Mouse (Mus musculus): Measurements from ENCODE around the gene Rere.

The Rere gene

DNA sequence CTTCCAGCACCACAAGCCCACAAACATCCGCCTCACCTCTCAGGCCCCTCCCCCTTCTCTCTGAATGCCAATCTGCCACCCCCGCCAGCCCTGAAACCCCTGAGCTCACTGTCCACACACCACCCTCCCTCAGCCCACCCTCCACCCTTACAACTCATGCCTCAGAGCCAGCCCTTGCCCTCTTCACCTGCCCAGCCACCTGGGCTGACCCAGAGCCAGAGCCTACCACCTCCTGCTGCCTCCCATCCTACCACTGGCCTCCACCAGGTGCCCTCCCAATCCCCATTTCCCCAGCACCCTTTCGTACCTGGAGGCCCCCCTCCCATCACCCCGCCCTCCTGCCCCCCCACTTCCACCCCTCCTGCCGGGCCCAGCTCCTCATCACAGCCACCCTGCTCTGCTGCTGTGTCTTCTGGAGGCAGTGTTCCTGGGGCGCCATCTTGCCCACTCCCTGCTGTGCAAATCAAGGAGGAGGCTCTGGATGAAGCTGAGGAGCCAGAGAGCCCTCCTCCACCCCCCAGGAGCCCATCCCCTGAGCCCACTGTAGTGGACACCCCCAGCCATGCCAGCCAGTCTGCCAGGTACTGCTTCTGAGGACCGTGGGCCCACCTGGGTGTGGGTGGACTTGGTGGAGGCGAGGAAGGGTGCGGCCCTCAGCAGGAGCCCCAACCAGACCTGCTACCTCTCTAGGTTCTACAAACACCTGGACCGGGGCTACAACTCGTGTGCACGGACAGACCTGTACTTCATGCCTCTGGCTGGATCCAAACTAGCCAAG lies 334.0 kb downstream of the Rere start:
- no peak for DNase-seq (ENCODE audit: low read depth)

DNA sequence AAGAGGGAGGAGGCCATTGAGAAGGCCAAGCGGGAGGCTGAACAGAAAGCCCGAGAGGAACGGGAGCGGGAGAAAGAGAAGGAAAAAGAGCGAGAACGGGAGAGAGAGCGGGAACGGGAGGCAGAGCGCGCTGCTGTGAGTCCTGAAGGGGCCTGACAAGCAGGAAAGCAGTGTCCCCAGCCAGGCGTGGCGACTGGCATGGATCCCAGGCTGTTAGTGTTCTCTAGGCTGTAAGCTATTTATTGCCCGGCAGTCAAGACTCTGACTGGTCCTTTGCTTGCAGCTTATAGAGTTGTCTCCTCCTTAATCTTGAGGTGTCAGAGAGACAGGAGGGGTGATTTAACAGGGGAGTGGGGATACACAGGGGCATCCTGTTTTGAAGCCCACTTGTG lies 334.6 kb downstream of the Rere start:
- DNase-seq (ENCODE audit: low read depth): no peak

GRCm38 (mm10) chr4:150616841-150617240 lies 335.4 kb downstream of the Rere start:
- DNase-seq (ENCODE audit: low read depth): no peak

DNA sequence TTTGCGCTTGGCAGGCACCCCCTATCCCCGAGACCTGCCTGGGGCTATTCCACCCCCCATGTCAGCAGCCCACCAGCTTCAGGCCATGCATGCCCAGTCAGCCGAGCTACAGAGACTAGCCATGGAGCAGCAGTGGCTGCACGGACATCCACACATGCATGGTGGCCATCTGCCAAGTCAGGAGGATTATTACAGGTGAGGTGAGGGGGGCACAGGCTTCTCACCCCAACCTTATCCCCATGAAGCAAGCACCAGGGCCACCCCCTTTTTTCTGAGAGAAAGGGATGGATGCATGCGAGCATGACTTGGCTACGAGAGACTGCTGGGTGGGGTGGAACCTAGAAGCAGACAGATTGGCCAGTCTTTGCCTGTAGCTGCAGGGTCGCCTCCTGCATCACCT lies 337.6 kb downstream of the Rere start:
- no peak for DNase-seq (ENCODE audit: low read depth)

DNA sequence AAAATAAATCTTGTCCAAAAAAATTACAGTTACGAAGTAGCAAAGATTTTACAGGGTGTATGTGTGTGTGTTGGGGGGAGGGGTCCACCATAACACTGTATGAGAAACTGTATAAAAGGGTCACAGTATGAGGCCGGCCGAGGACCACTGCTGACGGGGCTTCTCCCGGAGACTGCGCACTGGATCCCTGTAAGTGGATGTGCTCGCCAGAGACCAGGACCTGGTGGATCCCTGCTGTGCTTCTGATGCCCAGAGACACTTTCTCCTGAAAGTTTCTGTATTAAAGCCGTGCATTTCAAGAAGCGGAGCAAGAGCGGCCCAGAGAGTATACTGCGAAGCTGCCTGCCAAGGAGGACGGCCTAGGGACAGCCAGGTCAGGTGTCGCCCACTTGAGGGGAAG lies 341.2 kb downstream of the Rere start:
- DNase-seq (ENCODE audit: low read depth): no peak

DNA sequence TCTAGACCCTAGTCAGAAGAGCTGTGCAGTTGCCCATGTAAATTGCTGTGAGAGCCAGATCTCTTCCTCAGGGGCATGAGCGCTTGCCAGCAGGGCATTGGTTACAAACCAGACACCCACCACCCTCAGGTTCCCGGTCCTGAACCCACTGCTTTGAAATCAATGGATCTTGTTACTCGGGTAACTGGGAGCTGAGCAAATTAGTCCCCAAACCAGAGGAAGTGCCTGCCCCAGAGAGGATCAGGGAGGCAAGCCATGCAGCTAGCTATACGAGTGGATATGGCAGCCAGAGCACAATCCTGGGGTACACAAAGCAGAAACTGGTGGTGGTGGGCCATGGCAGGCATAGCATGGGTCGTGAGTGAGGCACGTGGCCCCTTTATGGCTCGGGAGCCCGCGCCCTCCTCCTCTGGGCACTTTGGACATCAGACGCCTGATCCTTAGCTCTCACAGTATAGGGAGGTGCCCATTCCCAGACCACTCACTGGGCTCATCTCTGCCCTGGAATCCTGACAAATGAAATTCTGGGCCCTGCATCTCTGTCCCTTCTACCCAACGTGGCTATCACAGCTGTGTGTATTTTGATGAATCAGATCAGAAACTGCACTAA lies 342.9 kb downstream of the Rere start:
- DNase-seq (ENCODE audit: low read depth): no peak

DNA sequence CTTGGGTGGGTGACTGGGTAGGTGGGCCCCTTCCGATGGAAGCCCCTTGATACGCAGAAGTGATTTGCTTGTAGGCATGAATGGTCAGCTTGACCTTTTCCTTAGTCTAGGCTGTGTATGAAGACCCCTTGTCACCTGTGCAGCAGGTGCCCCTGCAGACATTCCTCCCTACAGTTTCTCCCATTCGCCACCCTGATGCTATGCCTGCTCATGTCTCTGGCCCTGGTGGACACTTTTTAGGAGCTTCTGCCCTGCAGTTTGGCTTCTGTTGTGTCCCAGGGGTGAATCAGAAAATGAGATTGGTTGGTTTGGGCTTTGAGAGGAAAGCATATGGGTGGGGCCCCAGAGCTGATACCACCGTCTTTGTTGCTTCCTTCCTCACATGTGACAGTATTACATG lies 343.5 kb downstream of the Rere start:
- DNase-seq (ENCODE audit: low read depth): no peak

GRCm38 (mm10) chr4:150625425-150625824 lies 344.0 kb downstream of the Rere start:
- DNase-seq (ENCODE audit: low read depth): peak; percentile 40

DNA sequence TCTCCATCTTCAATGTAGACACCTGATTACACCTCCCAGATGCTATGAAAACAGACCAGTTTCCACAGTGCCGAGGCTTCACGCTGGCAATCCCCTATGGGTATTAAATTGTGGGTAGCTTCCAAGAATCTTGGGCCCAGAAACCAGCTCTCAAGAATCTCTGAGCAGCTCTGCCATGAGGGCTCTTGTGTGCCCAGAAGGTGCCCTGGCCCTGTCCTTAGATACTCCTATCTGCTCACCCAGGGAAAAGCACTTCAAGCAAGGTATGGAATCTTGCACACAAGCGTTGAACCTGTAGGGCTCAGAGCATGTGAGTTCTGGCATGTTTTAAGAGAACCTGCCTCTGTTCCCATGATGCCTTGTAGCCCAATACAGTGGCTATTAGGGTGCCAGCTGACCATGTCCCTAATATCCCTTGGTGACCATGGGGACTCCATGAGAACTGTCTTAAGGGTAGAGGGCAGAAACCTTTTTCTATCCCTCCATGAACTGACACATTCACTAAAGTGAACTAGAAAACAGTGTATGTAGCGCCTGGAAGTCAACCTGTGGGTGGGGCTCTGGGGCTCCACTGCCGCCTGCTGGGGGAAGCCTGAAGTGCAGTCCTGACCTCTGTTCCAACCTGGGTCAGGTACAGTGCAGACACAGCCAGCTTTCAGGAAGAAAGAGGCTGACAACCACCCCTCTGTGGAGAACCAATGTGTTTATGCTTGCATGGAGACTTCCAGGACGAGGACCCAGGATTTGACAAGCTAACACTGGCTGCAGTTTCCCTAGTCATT lies 344.7 kb downstream of the Rere start:
- peak; percentile 50 for DNase-seq (ENCODE audit: low read depth)

DNA sequence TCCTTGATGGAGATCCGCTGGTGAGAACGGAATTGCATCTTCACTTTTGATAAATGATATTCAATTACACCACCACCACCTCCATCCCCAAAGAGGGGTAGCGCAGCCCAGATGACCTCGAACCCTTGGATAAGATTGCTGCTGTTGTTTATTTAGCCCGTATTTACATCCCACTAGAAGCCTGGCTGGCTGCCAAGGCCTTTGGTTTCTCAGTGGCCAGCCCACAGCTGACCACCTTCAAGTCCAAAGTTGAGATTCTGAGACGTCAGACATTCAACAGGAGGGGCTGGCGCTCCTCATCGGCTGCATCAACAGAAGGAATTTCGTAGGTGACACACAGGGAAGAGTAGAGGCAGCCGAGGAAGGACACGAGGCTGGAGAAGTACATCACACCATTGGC lies 347.8 kb downstream of the Rere start:
- no peak for DNase-seq (ENCODE audit: low read depth)

DNA sequence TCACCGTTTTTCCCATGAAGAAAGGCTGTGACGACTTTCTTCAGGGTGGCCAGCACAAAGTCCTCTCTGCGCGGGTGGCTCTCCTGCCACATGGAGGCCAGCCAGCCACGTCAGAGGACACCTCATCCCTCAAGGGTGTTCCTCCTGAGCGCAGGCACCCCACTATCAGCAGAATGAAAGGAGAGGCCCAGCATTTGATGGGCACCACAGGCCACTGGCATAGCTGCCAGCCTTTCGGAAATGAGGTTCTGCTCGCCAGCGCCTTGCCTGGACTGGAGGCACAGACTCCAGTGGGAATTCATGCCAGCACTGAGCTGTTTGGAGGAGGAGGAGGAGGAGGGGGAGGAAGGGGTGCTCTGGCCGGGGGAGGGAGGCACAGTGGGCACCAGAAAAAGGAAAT lies 354.1 kb downstream of the Rere start:
- no peak for DNase-seq (ENCODE audit: low read depth)

DNA sequence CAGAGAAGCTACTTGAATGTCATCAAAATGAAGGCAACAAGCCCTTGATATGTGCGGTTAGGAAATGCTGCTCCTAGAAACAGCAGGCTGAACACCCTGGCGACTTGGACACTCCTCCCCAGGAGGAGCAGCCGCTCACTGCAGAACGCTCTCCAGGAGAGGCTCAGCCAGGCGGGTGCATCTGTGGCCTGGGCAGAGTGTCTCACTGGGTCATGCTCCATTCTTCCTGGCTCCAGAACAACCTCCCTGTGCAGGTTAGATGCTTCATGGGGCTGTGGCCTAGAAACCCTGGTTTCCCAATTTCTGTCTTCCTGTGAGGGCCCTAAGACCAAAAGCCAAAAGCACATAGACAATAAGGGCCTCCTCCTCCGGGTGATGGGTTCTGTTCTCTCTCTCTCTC lies 355.2 kb downstream of the Rere start:
- no peak for DNase-seq (ENCODE audit: low read depth)

DNA sequence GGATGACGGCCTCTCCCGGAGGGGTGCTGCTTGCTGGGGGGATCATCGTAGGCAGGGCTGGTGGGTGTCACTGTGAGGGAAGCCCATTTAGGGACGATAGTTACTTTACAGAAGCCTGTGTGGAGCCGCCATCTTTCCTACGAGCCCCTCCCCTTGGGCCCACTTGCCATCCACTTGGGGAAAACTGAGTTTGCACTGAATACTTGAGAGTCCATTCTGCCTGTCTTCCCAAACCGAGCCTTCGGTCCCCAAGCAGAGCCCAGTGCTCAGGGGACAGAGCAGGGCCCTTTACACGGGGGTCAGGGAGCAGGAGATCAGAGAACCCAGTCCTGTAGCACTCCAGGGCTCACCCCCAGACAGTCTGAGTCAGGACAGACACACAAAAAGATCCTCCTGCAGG lies 362.9 kb downstream of the Rere start:
- no peak for DNase-seq (ENCODE audit: low read depth)

DNA sequence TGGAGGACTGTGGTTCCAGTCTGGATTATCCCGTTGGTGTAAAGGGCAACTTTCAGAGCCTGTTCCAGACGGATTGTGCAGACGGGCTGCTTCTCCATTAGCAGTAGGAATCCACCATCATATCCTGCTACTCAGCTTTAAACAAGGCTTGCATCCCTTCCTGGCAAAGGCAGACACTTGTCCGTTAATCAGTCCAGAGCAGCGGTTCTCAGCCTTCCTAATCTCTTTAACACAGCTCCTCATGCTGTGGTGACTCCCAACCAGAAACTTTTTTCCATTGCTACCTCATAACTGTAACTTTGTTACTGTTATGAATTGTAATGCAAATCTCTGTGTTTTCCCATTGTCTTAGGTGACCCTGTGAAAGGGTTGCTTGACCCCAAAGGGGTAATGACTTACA lies 367.9 kb downstream of the Rere start:
- no peak for DNase-seq (ENCODE audit: low read depth)

GRCm38 (mm10) chr4:150651390-150652277 lies 370.2 kb downstream of the Rere start, which contains the start of gene Slc45a1:
Gene Slc45a1, minus strand, starts transcription at chr4:150652174.
- DNase-seq (ENCODE audit: low read depth): no peak

DNA sequence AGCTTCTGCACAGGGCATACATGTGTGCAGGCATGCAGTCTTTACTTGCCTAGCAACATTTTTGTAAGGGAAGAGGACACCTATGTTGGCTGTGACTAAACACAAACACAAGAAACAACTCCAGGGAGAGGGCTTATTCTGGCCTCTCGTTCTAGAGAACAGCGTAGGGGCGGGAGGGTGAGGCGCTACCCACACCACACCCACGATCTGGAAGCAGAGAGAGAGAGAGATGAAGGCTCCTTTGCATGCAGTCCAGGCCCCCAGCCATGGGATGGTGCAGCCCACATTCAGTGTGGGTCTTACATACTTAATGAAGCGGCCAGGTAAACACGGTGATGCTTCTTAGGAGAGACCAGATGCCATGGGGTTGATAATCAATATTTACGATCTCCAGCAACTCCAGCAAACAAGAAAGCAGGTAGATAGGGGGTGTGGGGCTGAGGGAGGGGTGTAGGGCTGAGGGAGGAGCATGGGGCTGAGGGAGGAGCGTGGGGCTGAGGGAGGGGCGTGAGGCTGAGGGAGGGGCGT lies 371.7 kb downstream of the Rere start:
- DNase-seq (ENCODE audit: low read depth): no peak

DNA sequence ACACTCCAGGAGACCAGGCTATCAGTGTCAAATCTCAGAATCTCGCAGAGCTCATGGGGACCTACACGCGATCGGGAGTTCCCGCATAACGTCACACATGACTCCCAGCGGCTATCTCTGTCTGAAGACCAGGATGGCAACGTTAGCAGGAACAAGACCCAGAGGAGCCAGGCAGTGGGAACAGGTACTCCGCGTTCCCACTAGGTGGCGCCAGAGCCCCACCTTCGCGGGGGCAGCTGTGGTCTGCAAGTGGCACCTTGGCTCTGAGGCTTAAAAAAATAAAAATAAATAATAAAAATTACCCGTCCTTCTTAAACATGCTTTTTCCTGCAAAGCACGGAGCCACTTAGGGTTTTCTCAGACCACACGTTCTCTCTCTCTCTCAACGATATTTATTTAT lies 374.5 kb downstream of the Rere start:
- peak; percentile 57 for DNase-seq (ENCODE audit: low read depth)

DNA sequence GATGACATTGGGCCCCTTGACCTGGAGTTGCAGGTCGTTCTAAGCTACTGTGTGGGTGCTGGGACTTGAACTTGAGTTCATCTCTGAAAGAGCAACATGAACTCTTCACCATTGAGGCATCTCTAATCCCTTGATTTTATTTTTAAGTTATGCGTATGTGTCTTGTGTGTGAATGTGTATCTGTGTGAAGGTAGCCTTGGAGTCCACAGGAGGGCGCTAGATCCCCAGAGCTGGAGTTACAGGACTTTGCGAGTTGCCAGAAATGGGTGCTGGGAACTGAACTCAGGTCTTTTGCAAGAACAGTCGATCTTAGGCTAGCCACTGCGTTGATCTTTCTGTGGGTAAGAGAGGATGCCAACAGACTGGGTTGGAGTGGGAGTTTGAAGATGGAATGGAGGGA lies 375.1 kb downstream of the Rere start:
- DNase-seq (ENCODE audit: low read depth): peak; percentile 34

- DNase-seq (ENCODE audit: low read depth): no peak
Observed at GRCm38 (mm10) chr4:150659926-150660610, 378.6 kb downstream of the Rere start.

GRCm38 (mm10) chr4:150661886-150662285 lies 380.4 kb downstream of the Rere start:
- no peak for DNase-seq (ENCODE audit: low read depth)

DNA sequence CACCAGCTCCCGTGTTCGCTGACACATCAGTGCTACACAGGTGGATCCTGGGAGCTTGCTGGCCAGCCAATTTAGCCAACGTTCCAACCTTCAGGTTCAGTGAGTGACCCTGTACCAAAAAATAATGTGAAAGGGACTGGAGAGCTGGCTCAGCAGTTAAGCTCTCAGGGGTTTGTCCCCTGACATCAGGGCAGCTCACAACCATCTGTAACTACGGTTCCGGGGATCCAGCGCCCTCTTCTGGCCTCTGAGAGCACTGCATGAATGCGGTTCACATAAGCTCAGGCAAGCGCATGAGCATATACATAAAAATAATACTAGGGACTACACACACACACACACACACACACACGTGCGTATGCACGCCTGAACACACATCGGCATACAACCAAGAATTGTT lies 381.7 kb downstream of the Rere start:
- DNase-seq (ENCODE audit: low read depth): peak; percentile 38

All from c-Kit-positive CD71-negative TER-119-negative erythroid progenitor cells, embryonic 14.5 days (primary cell).